Mouse (Mus musculus) erythroblast, embryonic 14.5 days (primary cell): ENCODE measurements at regions not wholly inside any gene's neighbourhood (a gene's known extent, or its start where the extent isn't known, plus 50 kb on each side); places are given as distances from the start of the nearest gene placed in this dataset.

ENCODE experiments used
- H3K27me3 ChIP-seq: 2 replicates; pipeline ENCODE4 v1.6.1; 2012; ENCODE audit warnings: inconsistent platforms; ENCODE audit not compliant: control insufficient read depth
- H3K36me3 ChIP-seq: 2 replicates; pipeline ENCODE4 v1.6.1; 2012; ENCODE audit warnings: mild to moderate bottlenecking, inconsistent platforms; ENCODE audit not compliant: control insufficient read depth
- H3K4me1 ChIP-seq: 2 replicates; pipeline ENCODE4 v1.6.1; 2012; ENCODE audit warnings: inconsistent platforms; ENCODE audit not compliant: control insufficient read depth
- H3K4me3 ChIP-seq: replicated peaks from 2 replicates; pipeline ENCODE3; 2012; ENCODE audit warnings: moderate library complexity, mild to moderate bottlenecking, inconsistent platforms
- H3K9me3 ChIP-seq: 2 replicates; pipeline ENCODE4 v1.6.1; 2012; ENCODE audit warnings: low read length, inconsistent platforms, mixed read lengths; ENCODE audit not compliant: control insufficient read depth
- GATA1 ChIP-seq: IDR thresholded peaks from 2 replicates; pipeline ENCODE4 v1.6.1; 2012; ENCODE audit warnings: low read length, inconsistent platforms, mixed read lengths
- TAL1 ChIP-seq: IDR thresholded peaks from 3 replicates; pipeline ENCODE4 v1.6.1; 2012; ENCODE audit warnings: low read length, inconsistent platforms, mixed read lengths

GRCm38 (mm10) chr2:46168488-46168887 lies 1051.3 kb upstream of the Zeb2 start:
- H3K36me3 ChIP-seq = no peaks in the 10 kb centered on the region
- H3K27me3 ChIP-seq = no peaks in the 10 kb centered on the region
- no peaks in the 10 kb centered on the region for H3K4me1 ChIP-seq
- TF ChIP-seq TAL1 (no peak), GATA1 (no peak)
- no peak overlapping the region for H3K4me3 ChIP-seq
- no peaks in the 10 kb centered on the region for H3K9me3 ChIP-seq

GRCm38 (mm10) chr2:46149848-46150247 lies 1032.7 kb upstream of the Zeb2 start:
- no peaks in the 10 kb centered on the region for H3K4me1 ChIP-seq
- TF ChIP-seq TAL1 (no peak), GATA1 (no peak)
- H3K36me3 ChIP-seq = no peaks in the 10 kb centered on the region
- no peak overlapping the region for H3K4me3 ChIP-seq
- no peaks in the 10 kb centered on the region for H3K9me3 ChIP-seq
- H3K27me3 ChIP-seq = no peaks in the 10 kb centered on the region

- Histone ChIP-seq H3K4me3 (no peak overlapping the region), H3K36me3 (no peaks in the 10 kb centered on the region), H3K4me1 (no peaks in the 10 kb centered on the region), H3K27me3 (no peaks in the 10 kb centered on the region), H3K9me3 (no peaks in the 10 kb centered on the region)
- no peak for TF ChIP-seq TAL1
- no peak for TF ChIP-seq GATA1
These were observed 1002.7 kb upstream of the Zeb2 start for GRCm38 (mm10) chr2:46119871-46120270.

- no peaks in the 10 kb centered on the region for H3K9me3 ChIP-seq
- no peaks in the 10 kb centered on the region for H3K4me1 ChIP-seq
- H3K36me3 ChIP-seq = no peaks in the 10 kb centered on the region
- no peak overlapping the region for H3K4me3 ChIP-seq
- TF ChIP-seq TAL1 (no peak), GATA1 (no peak)
- no peaks in the 10 kb centered on the region for H3K27me3 ChIP-seq
These were observed 989.8 kb upstream of the Zeb2 start for GRCm38 (mm10) chr2:46106991-46107390.

- no peaks in the 10 kb centered on the region for H3K27me3 ChIP-seq
- no peaks in the 10 kb centered on the region for H3K9me3 ChIP-seq
- TF ChIP-seq TAL1 = no peak
- no peak for TF ChIP-seq GATA1
- H3K4me1 ChIP-seq = no peaks in the 10 kb centered on the region
- no peaks in the 10 kb centered on the region for H3K36me3 ChIP-seq
- no peak overlapping the region for H3K4me3 ChIP-seq
These were observed 948.0 kb upstream of the Zeb2 start for GRCm38 (mm10) chr2:46065034-46065802.

GRCm38 (mm10) chr2:46055729-46056128 lies 938.5 kb upstream of the Zeb2 start:
- H3K4me3 ChIP-seq = no peak overlapping the region
- no peaks in the 10 kb centered on the region for H3K27me3 ChIP-seq
- no peaks in the 10 kb centered on the region for H3K9me3 ChIP-seq
- TF ChIP-seq TAL1 (no peak), GATA1 (no peak)
- no peaks in the 10 kb centered on the region for H3K36me3 ChIP-seq
- no peaks in the 10 kb centered on the region for H3K4me1 ChIP-seq

GRCm38 (mm10) chr2:46054902-46055301 lies 937.7 kb upstream of the Zeb2 start:
- no peak overlapping the region for H3K4me3 ChIP-seq
- no peak for TF ChIP-seq GATA1
- no peak for TF ChIP-seq TAL1
- H3K36me3 ChIP-seq = no peaks in the 10 kb centered on the region
- H3K27me3 ChIP-seq = no peaks in the 10 kb centered on the region
- H3K4me1 ChIP-seq = no peaks in the 10 kb centered on the region
- H3K9me3 ChIP-seq = no peaks in the 10 kb centered on the region

- Histone ChIP-seq H3K4me3 (no peak overlapping the region), H3K27me3 (no peaks in the 10 kb centered on the region), H3K9me3 (no peaks in the 10 kb centered on the region), H3K4me1 (no peaks in the 10 kb centered on the region), H3K36me3 (no peaks in the 10 kb centered on the region)
- TF ChIP-seq GATA1 (no peak), TAL1 (no peak)
These were observed 904.7 kb upstream of the Zeb2 start for GRCm38 (mm10) chr2:46021854-46022253.

- H3K27me3 ChIP-seq = no peaks in the 10 kb centered on the region
- no peaks in the 10 kb centered on the region for H3K4me1 ChIP-seq
- H3K4me3 ChIP-seq = no peak overlapping the region
- no peaks in the 10 kb centered on the region for H3K36me3 ChIP-seq
- no peaks in the 10 kb centered on the region for H3K9me3 ChIP-seq
- TF ChIP-seq GATA1 = no peak
- no peak for TF ChIP-seq TAL1
These were observed 896.6 kb upstream of the Zeb2 start for GRCm38 (mm10) chr2:46013771-46014269.

GRCm38 (mm10) chr2:46012716-46013115 lies 895.5 kb upstream of the Zeb2 start:
- no peaks in the 10 kb centered on the region for H3K9me3 ChIP-seq
- no peak overlapping the region for H3K4me3 ChIP-seq
- H3K4me1 ChIP-seq = no peaks in the 10 kb centered on the region
- TF ChIP-seq TAL1 (no peak), GATA1 (no peak)
- no peaks in the 10 kb centered on the region for H3K36me3 ChIP-seq
- no peaks in the 10 kb centered on the region for H3K27me3 ChIP-seq
